Mouse (Mus musculus): Measurements from ENCODE around the gene Myl6. TPM values are rescaled to one million over a fixed set of nuclear protein-coding genes. Genes with fewer than 3 reads are reported as not detected.
A peak's percentile ranks its signal among the peaks of the same experiment; 100 is the strongest.

The Myl6 gene
- polyA plus RNA-seq, 1 experiment, result 2,234 TPM

GRCm38 (mm10) chr10:128503532-128503931 lies 9.6 kb upstream of the Myl6 start:
- Histone ChIP-seq H3K79me2 (ENCODE audit: control insufficient read depth, insufficient read depth) (no peaks in the 10 kb centered on the region), H3K4me3 (no peak overlapping the region), H3ac (ENCODE audit: control insufficient read depth, insufficient read length) (no peak overlapping the region), H3K27me3 (ENCODE audit: control insufficient read depth, insufficient read depth, insufficient read length) (no peaks in the 10 kb centered on the region), H3K4me2 (ENCODE audit: low read depth) (peak overlapping the region; percentile 34), H3K36me3 (ENCODE audit: control insufficient read depth, insufficient read depth) (no peaks in the 10 kb centered on the region)
- TF ChIP-seq TCF12 (IDR thresholded peaks at IDR 0.05; ENCODE audit: insufficient read depth, poor library complexity, severe bottlenecking), result no peak
- no peak for TF ChIP-seq POLR2A (IDR thresholded peaks at IDR 0.05; ENCODE audit: insufficient read length, low read depth)
- no peak for TF ChIP-seq MYOG (IDR thresholded peaks at IDR 0.05; ENCODE audit: control insufficient read depth in 1 of 3, insufficient read depth in 1 of 3, insufficient read length in 2 of 3, low read depth in 2 of 3)
- TF ChIP-seq REST (IDR thresholded peaks at IDR 0.05; ENCODE audit: insufficient read depth, insufficient read length), result no peak
- no peak for TF ChIP-seq MAX (IDR thresholded peaks at IDR 0.05; ENCODE audit: low read depth)
- no peak for TF ChIP-seq E2F4 (IDR thresholded peaks at IDR 0.05; ENCODE audit: insufficient read depth)
- no peak for TF ChIP-seq MYOD1 (IDR thresholded peaks at IDR 0.05; ENCODE audit: control insufficient read depth in 1 of 3, insufficient read length in 2 of 3, low read depth in 2 of 3)
- TF ChIP-seq POLR2AphosphoS2 (IDR thresholded peaks at IDR 0.05; ENCODE audit: insufficient read length, low read depth), result no peak
- TF ChIP-seq USF1 (IDR thresholded peaks at IDR 0.05; ENCODE audit: low read depth), result no peak
- no peak for TF ChIP-seq SRF (IDR thresholded peaks at IDR 0.05; ENCODE audit: control insufficient read depth, insufficient read length, low read depth)
- no peak for TF ChIP-seq TCF3 (IDR thresholded peaks at IDR 0.05; ENCODE audit: insufficient read length, low read depth)
- TF ChIP-seq CEBPB (IDR thresholded peaks at IDR 0.05; ENCODE audit: insufficient read depth, poor library complexity, severe bottlenecking), result no peak

- Histone ChIP-seq H3K4me2 (ENCODE audit: low read depth) (no peak overlapping the region), H3K4me3 (no peak overlapping the region), H3K36me3 (ENCODE audit: control insufficient read depth, insufficient read depth) (no peaks in the 10 kb centered on the region), H3K79me2 (ENCODE audit: control insufficient read depth, insufficient read depth) (no peaks in the 10 kb centered on the region), H3K27me3 (ENCODE audit: control insufficient read depth, insufficient read depth, insufficient read length) (no peaks in the 10 kb centered on the region), H3ac (ENCODE audit: control insufficient read depth, insufficient read length) (no peak overlapping the region)
- TF ChIP-seq CEBPB (IDR thresholded peaks at IDR 0.05; ENCODE audit: insufficient read depth, poor library complexity, severe bottlenecking), result peak; percentile 72
- TF ChIP-seq POLR2A (IDR thresholded peaks at IDR 0.05; ENCODE audit: insufficient read length, low read depth), result no peak
- no peak for TF ChIP-seq MAX (IDR thresholded peaks at IDR 0.05; ENCODE audit: low read depth)
- TF ChIP-seq E2F4 (IDR thresholded peaks at IDR 0.05; ENCODE audit: insufficient read depth), result no peak
These were observed 8.4 kb upstream of the Myl6 start for GRCm38 (mm10) chr10:128502341-128502740.

GRCm38 (mm10) chr10:128499116-128499671 lies 5.2 kb upstream of the Myl6 start:
- peaks cover 19% of the 10 kb centered on the region for H3K79me2 ChIP-seq (ENCODE audit: control insufficient read depth, insufficient read depth)
- H3K4me2 ChIP-seq (ENCODE audit: low read depth), result peak overlapping the region; percentile 81
- no peaks in the 10 kb centered on the region for H3K27me3 ChIP-seq (ENCODE audit: control insufficient read depth, insufficient read depth, insufficient read length)
- peak overlapping the region; percentile 20 for H3ac ChIP-seq (ENCODE audit: control insufficient read depth, insufficient read length)
- TF ChIP-seq TCF3 (IDR thresholded peaks at IDR 0.05; ENCODE audit: insufficient read length, low read depth) (no peak), TCF12 (IDR thresholded peaks at IDR 0.05; ENCODE audit: insufficient read depth, poor library complexity, severe bottlenecking) (no peak), SRF (IDR thresholded peaks at IDR 0.05; ENCODE audit: control insufficient read depth, insufficient read length, low read depth) (no peak), REST (IDR thresholded peaks at IDR 0.05; ENCODE audit: insufficient read depth, insufficient read length) (no peak), MYOD1 (IDR thresholded peaks at IDR 0.05; ENCODE audit: control insufficient read depth in 1 of 3, insufficient read length in 2 of 3, low read depth in 2 of 3) (no peak), USF1 (IDR thresholded peaks at IDR 0.05; ENCODE audit: low read depth) (no peak), POLR2AphosphoS2 (IDR thresholded peaks at IDR 0.05; ENCODE audit: insufficient read length, low read depth) (no peak), MAX (IDR thresholded peaks at IDR 0.05; ENCODE audit: low read depth) (no peak), CEBPB (IDR thresholded peaks at IDR 0.05; ENCODE audit: insufficient read depth, poor library complexity, severe bottlenecking) (no peak), MYOG (IDR thresholded peaks at IDR 0.05; ENCODE audit: control insufficient read depth in 1 of 3, insufficient read depth in 1 of 3, insufficient read length in 2 of 3, low read depth in 2 of 3) (no peak), E2F4 (IDR thresholded peaks at IDR 0.05; ENCODE audit: insufficient read depth) (no peak), POLR2A (IDR thresholded peaks at IDR 0.05; ENCODE audit: insufficient read length, low read depth) (no peak)
- H3K36me3 ChIP-seq (ENCODE audit: control insufficient read depth, insufficient read depth), result no peaks in the 10 kb centered on the region
- peak overlapping the region; percentile 98 for H3K4me3 ChIP-seq

- Histone ChIP-seq H3K79me2 (ENCODE audit: control insufficient read depth, insufficient read depth) (peaks cover 20% of the 10 kb centered on the region), H3ac (ENCODE audit: control insufficient read depth, insufficient read length) (peak within 1 kb of the TSS; percentile 20), H3K4me3 (peak within 1 kb of the TSS; percentile 98), H3K36me3 (ENCODE audit: control insufficient read depth, insufficient read depth) (no peaks in the 10 kb centered on the region), H3K27me3 (ENCODE audit: control insufficient read depth, insufficient read depth, insufficient read length) (no peaks in the 10 kb centered on the region), H3K4me2 (ENCODE audit: low read depth) (peak within 1 kb of the TSS; percentile 97)
- TF ChIP-seq REST (IDR thresholded peaks at IDR 0.05; ENCODE audit: insufficient read depth, insufficient read length), result no peak
- no peak for TF ChIP-seq MAX (IDR thresholded peaks at IDR 0.05; ENCODE audit: low read depth)
- TF ChIP-seq E2F4 (IDR thresholded peaks at IDR 0.05; ENCODE audit: insufficient read depth), result no peak
- TF ChIP-seq CEBPB (IDR thresholded peaks at IDR 0.05; ENCODE audit: insufficient read depth, poor library complexity, severe bottlenecking), result no peak
- no peak for TF ChIP-seq TCF12 (IDR thresholded peaks at IDR 0.05; ENCODE audit: insufficient read depth, poor library complexity, severe bottlenecking)
- TF ChIP-seq POLR2AphosphoS2 (IDR thresholded peaks at IDR 0.05; ENCODE audit: insufficient read length, low read depth), result peak; percentile 90
- no peak for TF ChIP-seq SRF (IDR thresholded peaks at IDR 0.05; ENCODE audit: control insufficient read depth, insufficient read length, low read depth)
- no peak for TF ChIP-seq USF1 (IDR thresholded peaks at IDR 0.05; ENCODE audit: low read depth)
- peak in 2 of 3 experiments; percentile 0 to 2 for TF ChIP-seq MYOD1 (IDR thresholded peaks at IDR 0.05; ENCODE audit: control insufficient read depth in 1 of 3, insufficient read length in 2 of 3, low read depth in 2 of 3)
- peak; percentile 25 for TF ChIP-seq POLR2A (IDR thresholded peaks at IDR 0.05; ENCODE audit: insufficient read length, low read depth)
- no peak for TF ChIP-seq TCF3 (IDR thresholded peaks at IDR 0.05; ENCODE audit: insufficient read length, low read depth)
- peak in 2 of 3 experiments; percentile 31 to 50 for TF ChIP-seq MYOG (IDR thresholded peaks at IDR 0.05; ENCODE audit: control insufficient read depth in 1 of 3, insufficient read depth in 1 of 3, insufficient read length in 2 of 3, low read depth in 2 of 3)
These were observed 4.6 kb upstream of the Myl6 start, which contains the start of gene Myl6b for GRCm38 (mm10) chr10:128498590-128498989. TSS of gene Myl6b (minus strand) at chr10:128498685.
